Mouse (Mus musculus) 3134 (cell line): ENCODE results near the gene Adcy9.
A peak's percentile ranks its signal among the peaks of the same experiment; 100 is the strongest.

Source experiments
- DNase-seq: peaks from one replicate; pipeline ENCODE4 v3.0.0-alpha.2; 2011; ENCODE audit warnings: low spot score; ENCODE audit not compliant: insufficient read length; ENCODE audit errors: extremely low read depth

The Adcy9 gene

DNA sequence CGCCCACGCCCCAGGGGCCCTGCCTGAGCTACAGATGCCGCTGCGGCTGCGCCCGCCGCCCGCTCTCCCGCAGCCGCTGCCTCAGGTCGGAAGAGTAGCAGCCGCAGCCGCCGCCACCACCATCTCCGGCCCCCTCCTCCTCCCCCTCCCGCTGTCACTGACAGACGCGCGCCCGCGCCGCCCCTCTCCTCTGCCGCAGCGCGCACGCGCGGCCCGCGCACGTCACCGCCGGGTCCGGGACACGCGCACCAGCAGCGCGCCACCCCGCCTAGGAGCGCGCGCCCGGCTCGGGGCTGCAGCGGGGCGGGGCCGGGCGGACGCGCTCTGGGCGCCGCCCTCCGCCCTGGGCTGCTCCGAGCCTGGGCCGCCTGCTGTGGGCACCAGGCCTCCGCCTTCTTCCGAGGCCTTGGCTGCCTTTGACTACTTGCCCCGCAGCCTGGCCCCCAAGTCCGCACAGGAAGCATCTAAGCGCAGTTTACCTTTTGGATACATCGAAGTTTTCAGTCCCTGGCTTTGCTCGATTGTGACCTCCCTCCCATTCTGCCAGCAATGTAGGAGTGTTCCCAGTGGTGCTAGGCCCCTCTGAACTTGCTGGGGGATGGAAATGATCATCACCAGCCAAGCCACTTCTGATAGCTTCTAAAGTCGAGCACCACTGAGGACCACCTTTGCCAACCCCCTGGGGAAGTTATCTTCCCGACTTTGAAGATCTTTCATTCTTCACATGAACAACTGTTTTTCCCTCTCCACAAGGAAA, at the start of gene Adcy9:
Gene Adcy9 (minus strand): TSS at position 201 of the 757 bp plus-strand sequence.
- peak; percentile 78 for DNase-seq

DNA sequence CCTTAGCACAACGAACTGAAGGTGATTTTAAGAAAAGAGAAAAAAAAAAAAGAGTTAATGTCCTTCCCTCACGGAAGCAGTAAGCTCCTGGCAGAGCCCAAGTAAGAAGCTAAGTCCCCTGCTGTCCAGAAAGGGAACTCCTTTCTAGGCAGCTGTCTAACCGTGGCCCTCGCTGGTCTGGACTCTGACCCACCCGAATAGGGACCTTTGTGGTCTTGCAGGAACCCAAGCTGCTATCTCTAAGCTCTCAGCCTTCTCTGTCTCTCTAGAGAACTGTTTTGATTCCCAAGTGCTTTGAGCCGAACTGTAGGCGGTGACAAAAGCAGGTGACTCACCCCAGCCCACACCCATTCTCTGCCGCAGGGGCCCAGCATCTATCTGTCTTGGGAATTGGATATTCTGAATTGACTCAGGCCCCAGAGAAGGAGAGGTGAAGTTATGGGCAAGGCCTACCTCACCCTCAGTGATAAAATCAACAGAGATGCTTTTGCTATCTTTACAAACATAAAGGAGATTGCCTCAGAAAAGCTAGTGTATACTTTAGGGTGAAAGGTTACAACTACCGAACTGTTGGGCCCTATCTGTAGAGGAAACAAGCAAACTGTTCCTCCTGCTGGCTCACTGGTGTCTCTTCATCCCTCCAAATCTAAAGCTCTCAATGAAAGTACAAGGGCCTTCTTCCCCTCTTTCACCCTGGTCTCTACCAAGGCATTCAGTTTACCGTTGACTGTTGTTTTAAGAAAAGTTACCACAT, 49.5 kb upstream of the Adcy9 start:
- peak; percentile 73 for DNase-seq

- DNase-seq, result no peak
Measured at GRCm38 (mm10) chr16:4464529-4465089, 44.3 kb upstream of the Adcy9 start.

DNA sequence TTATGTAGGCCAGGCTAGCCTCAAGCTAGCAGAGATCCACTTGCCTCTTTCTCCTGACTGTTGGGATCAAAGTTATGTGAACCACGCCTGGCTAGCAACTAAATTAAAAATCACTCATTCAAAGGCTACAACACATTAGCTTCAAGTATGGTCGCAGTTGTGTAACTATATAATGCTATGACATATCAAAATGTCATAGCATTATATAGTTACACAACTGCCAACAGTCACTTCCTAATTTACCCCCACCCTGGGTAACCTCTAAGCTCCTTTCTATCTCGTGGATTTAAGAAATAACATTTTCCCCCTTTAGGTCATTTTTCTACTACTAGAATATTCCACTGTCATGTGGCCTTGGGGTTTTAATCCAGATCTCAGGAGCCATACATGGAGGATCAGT, 37.6 kb upstream of the Adcy9 start:
- no peak for DNase-seq

DNA sequence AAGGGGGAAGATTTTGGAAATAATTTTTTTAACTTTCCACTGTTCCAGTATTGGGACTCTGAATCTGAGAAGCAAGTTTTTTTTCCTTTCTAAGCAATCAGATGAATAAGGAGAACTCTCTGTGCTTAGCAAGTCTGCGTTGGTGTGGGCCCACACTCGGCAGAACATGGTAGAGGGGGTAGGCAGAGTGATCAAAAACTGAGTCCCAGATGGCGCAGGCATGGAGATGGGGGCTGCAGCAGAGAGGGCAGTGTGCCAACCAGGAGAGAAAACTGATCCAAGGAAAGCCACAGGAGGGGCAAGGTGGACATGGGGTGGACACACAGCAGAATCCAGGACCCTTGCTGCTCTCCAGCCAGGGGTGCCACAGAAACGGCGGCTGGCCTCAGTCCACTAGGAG, 36.1 kb upstream of the Adcy9 start:
- DNase-seq, result no peak

GRCm38 (mm10) chr16:4455693-4456092, 35.4 kb upstream of the Adcy9 start:
- no peak for DNase-seq

DNA sequence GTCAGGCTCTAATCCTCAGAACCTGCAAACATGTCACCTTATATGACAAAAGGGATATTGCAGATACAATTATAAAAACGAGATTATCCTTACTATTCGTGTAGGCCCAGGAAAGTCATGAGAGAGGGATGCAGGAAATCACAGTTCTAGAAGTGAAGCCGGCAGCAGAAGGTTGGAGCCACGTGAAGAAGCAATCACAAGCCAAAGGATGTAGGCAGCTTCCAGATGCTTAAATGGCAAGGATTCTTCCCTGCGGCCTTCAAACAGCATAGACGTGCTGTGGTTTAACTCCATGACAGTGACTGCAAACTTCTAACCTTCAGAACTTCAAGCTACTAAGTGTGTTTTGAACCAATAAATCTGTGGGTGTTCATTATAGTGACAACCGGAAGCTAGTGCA, 34.3 kb upstream of the Adcy9 start:
- DNase-seq, result no peak

GRCm38 (mm10) chr16:4449418-4449817, 29.1 kb upstream of the Adcy9 start:
- DNase-seq, result no peak

DNA sequence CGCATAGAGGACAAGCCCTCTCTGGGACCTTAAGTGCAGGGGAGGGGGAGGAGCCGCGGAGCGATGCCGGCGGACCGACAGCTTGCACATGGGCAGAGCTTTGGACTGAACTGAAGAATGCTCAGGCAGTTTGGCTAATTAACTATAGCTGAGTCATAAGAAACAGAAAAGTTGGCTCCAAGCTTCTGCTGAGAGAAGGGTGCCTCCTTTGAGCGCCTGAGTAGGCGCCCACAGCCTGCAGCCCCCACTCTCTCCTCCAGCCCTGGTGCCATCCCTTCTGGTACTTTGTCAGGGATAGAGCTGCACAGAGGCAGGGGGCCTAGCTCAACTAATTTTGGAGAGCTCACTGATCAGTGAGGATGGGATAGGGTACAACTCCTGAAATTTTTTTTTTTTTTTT, 27.9 kb upstream of the Adcy9 start:
- DNase-seq, result peak; percentile 47

DNA sequence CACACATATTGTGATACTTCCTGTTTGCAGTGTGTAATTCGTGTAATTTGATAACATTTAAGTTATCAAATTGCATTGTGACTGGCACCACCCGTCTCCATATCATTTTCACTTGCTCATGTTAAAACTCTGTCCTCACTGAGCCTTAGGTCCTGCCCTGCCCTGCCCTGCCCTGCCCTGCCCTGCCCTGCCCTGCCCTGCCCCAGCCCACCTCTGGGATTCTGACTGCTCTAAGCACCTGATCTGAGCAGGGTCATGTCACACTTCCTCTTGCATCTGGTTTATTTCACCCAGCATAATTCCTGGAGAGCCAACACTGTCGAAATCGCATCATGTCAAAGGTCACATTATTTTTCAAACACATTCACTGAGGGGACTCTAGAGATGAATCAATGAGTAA, 26.1 kb upstream of the Adcy9 start:
- no peak for DNase-seq

- DNase-seq, result no peak
Measured at GRCm38 (mm10) chr16:4444378-4444777, 24.1 kb upstream of the Adcy9 start.

DNA sequence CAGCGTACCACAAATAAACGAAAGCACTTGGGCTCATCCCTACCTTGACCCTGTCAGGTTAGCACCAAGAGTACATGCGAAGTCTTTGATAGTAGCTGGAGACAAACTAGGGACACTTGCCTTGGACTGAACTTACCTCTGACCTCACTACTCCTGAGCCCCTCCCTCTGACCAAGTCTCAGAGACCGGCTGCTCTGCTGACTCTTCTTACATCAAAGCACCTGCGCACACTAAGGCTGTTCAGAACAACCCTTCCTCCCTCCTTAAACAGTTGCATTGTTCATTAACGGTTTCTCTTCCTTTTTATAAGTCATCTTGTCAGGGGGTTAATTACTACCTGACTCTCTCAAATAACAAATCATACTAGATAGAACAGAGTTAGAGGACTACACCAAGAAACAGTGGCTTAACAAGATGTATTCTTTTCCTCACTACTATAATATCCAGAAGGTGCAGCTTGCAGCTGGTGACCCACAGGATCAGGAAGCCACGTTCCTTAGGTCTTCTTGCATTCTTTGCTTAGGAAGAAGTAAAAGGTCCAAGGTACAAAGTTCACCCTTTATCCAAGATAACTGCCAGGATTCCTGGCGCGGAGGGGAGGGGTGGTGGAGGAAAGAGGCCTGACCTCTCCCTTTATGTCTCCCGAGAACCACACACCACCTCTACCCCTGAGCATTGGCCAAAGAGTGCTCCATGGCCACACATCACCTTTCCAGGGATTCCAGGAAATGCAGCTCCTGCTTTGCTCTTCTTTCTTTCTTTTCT, 19.2 kb upstream of the Adcy9 start:
- no peak for DNase-seq

DNA sequence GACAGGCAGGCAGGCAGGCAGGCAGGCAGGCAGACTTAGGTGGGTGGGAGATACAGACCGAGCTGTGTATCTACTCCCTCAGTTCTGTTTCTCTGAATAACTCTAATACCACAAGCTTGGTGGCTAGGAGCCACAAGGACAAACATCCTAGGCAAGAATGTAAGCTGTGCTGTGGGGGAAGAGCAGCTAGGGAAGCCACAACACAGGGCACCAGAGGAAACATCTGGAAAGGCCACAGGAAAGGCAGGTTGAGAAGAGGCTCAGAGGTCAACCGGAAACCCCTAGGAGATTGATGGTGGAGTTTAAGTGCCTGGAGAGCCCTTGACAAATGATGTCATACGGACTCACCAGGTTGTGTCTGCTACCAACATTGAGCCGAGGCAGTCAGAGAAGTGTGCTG, 16.4 kb upstream of the Adcy9 start:
- no peak for DNase-seq

GRCm38 (mm10) chr16:4435371-4435770, 15.1 kb upstream of the Adcy9 start:
- DNase-seq, result peak; percentile 66

- DNase-seq, result no peak
Measured at GRCm38 (mm10) chr16:4431841-4432240, 11.5 kb upstream of the Adcy9 start.

DNA sequence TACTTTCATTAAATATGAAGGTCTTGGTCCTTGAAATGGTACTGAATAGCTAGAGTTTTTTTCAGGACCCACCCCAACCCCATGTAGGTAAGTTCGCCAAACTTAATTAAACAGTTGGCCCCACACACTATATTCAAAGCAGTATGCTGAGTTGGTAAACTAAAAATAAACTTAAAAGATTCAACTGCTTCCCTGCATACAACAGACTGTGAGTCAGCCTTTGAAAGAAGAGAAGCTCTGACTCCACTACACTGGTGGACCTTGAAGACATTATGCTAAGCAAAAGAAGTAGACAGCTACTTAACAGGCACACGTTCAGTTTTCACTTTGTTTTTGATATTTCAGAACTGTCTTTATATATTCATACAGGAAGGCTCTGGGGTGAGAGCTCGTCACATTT, 10.7 kb upstream of the Adcy9 start:
- DNase-seq, result no peak

DNA sequence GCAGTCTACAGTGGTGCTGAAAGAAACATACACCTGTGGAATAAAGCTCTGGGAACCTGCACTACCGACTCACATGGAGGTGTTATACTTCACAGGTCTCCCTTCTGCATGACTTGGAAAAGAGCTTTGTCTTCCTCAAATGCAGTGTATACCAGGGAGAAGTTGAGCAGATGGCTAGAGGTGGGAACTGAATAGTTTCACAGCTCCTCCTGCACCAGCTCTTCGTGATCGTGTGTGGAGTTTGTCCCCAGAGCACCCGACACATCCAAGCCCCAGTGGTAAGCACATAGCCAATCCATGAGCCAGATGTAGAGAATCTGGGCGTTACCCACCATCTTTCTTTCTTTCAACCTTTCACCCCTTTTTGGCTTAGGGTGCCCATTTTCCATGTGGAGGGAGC, 9.9 kb upstream of the Adcy9 start:
- no peak for DNase-seq

GRCm38 (mm10) chr16:4425658-4426234, 5.4 kb upstream of the Adcy9 start:
- DNase-seq, result no peak

DNA sequence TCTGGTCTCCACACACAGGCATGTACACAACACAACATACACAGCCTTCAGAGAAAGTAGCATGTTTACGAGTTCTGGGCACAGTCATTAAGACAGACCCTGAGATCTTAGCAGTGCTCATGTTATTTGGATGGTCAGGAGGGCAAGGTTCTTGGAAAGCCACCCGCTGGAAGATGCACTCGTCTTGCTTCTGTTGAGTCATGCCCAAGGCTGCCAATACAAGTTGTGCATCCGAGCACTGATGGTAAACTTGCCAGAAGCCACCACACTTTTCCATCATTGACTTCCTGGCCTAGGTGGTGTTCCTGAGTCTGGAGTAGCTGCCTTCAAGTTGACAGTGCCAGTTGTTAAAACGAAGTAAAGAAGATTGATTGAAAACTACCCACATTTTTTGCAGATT, 3.3 kb upstream of the Adcy9 start:
- DNase-seq, result peak; percentile 24

DNA sequence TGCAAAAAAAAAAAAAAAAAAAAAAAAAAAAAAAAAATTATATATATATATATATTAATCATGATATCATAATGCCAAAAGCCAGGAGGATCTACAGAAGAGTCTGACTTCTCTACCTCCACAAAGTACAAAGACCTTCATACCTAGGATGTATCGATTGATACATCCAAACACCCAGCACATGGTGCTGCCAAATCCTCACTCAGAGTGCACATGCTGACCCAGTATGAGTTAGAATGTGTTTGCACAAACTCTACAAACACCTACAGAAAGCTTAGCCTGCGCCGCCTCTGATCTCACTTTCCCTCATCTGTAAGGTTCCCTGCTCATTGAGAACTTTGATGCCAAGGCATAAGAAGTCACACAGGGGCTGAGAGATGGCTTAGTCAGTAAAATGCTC, 2.7 kb upstream of the Adcy9 start:
- DNase-seq, result no peak
